Mouse (Mus musculus): ENCODE measurements at regions not wholly inside any gene's neighbourhood (a gene's known extent, or its start where the extent isn't known, plus 50 kb on each side); places are given as distances from the start of the nearest gene placed in this dataset.

DNA sequence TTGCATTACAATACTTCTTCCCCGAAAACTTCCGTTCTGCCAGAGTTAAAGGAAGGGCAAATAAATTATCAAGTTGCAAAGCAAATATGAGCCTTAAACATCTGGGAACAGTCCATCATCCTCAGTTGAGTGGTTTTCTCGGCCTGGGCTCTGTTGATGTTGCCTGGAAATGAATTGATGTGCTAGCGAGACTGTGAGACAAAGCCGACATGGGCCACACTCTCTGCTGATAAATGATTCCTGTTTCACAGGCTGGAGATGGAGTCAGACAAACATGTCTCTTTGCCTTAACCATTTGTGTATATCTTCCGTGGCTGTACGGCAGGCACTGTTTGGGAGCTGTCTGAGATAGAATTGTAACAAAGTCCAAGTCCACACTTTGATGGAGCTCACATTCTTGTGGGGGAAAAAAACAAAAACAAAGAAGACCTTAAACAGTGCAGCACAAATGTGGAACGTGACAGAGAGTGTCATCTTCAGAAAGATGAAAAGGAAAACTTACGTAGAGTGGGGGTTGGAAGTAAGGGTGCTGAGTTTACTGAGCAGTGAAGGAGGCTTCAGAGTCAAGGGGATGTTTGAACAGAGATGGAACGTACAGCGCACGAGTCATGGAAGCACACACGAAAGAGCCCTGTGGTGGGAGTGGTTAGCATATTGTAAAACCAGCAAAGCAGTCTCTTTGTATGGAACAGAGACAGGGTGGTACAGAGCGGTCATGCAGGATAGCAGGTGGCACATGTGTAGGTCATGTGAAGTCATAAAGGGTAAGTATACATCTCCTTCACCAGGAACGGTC lies 442.2 kb upstream of the Gm19410 start:
- no peak for DNase-seq (ENCODE audit: low spot score)
- H3K4me3 ChIP-seq (ENCODE audit: low read depth, low read length) = no peak overlapping the region
- ATAC-seq (ENCODE audit: extremely low read depth, insufficient number of reproducible peaks, low FRiP score, poor library complexity, severe bottlenecking) = no peak
- no peaks in the 10 kb centered on the region for H3K36me3 ChIP-seq (replicated peaks)
- TF ChIP-seq TAL1 (conservative IDR thresholded peaks at IDR 0.05; ENCODE audit: low read depth, low read length) = no peak
- no peak for TF ChIP-seq GATA1 (IDR thresholded peaks at IDR 0.05; ENCODE audit: borderline replicate concordance, low read length)
- TF ChIP-seq GATA2 (IDR thresholded peaks at IDR 0.05; ENCODE audit: borderline replicate concordance, low read depth, low read length) = no peak
- TF ChIP-seq POLR2AphosphoS5 (IDR thresholded peaks at IDR 0.05; ENCODE audit: insufficient replicate concordance, low read depth, low read length) = no peak
- TF ChIP-seq CTCF (IDR thresholded peaks at IDR 0.05; ENCODE audit: low read depth, low read length) = no peak
- H3K9me3 ChIP-seq (replicated peaks) = peaks cover 10% of the 10 kb centered on the region
- no peaks in the 10 kb centered on the region for H3K4me1 ChIP-seq (ENCODE audit: insufficient read depth, low read depth, low read length)
- no peaks in the 10 kb centered on the region for H3K27me3 ChIP-seq (ENCODE audit: insufficient read depth, low read length)

All from G1E (cell line).